Mouse (Mus musculus): Measurements from ENCODE around the gene Usp29.

GRCm38 (mm10) chr7:6800586-6801441 is 70.4 kb downstream of the Usp29 start:
- TF ChIP-seq CTCF (IDR thresholded peaks at IDR 0.05; ENCODE audit: low read depth) (no peak), EP300 (IDR thresholded peaks at IDR 0.05; ENCODE audit: low read depth) (no peak)
